Mouse (Mus musculus): Measurements from ENCODE around the gene Fam227b.

DNA sequence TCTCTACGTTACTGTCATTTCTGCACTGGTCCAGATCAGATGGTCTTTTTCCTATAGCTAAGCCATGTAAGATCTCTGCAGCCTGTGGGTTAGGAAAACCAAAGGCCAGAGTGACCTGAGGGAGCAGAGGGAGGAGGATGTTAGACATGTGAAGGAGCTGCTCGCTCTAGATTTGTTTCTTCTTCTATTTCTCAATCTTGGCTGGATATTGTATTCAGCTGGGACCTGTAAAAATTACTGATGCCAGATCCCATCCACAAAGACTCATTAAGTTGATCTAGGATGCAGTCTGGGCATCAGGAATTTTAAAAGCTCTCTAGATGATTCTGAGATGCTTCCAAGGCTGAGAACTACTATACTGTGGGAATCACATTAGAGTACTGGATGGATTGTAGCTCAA is 111.2 kb downstream of the Fam227b start:
- TF ChIP-seq CTCF (IDR thresholded peaks at IDR 0.05), result no peak
- no peak for TF ChIP-seq POLR2A (IDR thresholded peaks at IDR 0.05; ENCODE audit: insufficient read depth, low read depth, low read length)
- TF ChIP-seq EP300 (IDR thresholded peaks at IDR 0.05; ENCODE audit: insufficient read depth, low read depth, low read length), result no peak
